Mouse (Mus musculus): ENCODE measurements around the gene Epha2.

Gene Epha2

DNA sequence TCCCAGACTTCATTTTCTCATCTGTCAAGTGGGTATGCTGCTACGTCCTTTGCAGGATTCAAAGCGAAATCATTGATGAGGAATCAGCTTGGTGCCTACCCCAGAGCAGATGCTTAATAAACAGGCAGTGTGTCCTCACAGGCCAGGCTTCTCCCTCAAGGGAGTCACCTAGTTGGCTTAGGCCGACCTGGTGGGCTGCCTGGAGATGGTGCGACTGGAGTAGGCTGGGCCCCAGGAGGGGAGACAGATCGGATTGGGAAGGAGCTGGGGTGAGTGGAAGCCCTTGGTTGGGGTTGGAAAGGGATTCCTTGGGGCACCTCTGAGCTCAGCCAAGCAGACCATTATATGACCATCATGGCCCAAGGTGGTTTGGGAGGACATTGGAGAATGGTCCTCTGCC, 71.4 kb downstream of the Epha2 start:
- no peak for DNase-seq (ENCODE audit: low spot score)
